Mouse (Mus musculus) central nervous system, embryonic 18 days (tissue): ENCODE data around the gene Sh3d21. TPM values are rescaled to one million over a fixed set of nuclear protein-coding genes. Genes with fewer than 3 reads are reported as not detected.

Experiments
- polyA plus RNA-seq: library from polyadenylated mRNA; depleted of rRNA; stranded (reverse); fragments of >200 nt; gene quantifications from 2 replicates; pipeline ENCODE4 v1.2.3, GENCODE M21; 2012; rRNA removed

Gene Sh3d21
- 1.1 TPM in 2 replicates for polyA plus RNA-seq

DNA sequence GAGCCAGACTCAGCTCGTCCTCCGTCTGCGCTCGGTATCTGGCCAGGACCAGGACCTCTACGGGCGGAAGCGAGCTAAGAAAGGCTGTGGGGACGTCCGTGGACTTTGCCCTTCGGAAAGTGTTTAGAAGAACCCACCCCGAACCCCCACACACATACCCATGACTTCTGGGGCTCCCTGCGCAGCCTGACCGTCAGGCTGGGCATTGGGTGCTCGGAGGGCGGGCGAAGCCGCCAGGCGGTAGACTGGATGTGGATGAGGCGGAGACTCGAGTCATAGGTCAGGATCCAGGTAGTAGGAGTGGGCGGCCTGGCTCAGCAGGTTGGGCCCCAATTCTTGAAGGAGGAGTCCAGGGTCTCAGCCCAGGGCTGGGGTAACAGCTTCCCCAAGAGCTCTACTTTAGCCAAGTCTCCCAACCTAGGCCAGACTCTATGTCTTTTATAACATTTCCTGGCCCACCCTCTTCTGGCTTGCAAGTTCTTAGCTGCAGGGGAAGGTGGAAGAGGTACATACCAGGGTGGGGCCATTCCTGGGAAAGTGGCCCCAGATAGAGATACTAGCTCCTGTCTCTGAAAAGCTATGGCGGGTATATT is at the start of gene Sh3d21:
Gene Sh3d21 (minus strand): TSS at position 425 of the 593 bp plus-strand sequence.

GRCm38 (mm10) chr4:126202303-126203181 is 39.3 kb upstream of the Sh3d21 start, which contains the start of gene Thrap3:
TSS of gene Thrap3 (minus strand) at chr4:126202760.

GRCm38 (mm10) chr4:126147533-126148160 is 15.6 kb downstream of the Sh3d21 start, which contains the start of gene Eva1b:
TSS of gene Eva1b (plus strand) at chr4:126147744.

GRCm38 (mm10) chr4:126103590-126104068 is 59.7 kb downstream of the Sh3d21 start, which contains the start of gene Stk40:
TSS of gene Stk40 (plus strand) at chr4:126103957.

Other genes starting within 250 kb of the Sh3d21 start
- 0.97 and 1.1 TPM in 2 replicates for gene Csf3r, start 138.9 kb downstream of the Sh3d21 start, polyA plus RNA-seq
- gene Mrps15, start 116.6 kb downstream of the Sh3d21 start, polyA plus RNA-seq = 69.7 and 79.1 TPM in 2 replicates
- gene Oscp1, start 104.9 kb downstream of the Sh3d21 start, polyA plus RNA-seq = 8.4 and 12.5 TPM in 2 replicates
- gene Lsm10, start 66.9 kb downstream of the Sh3d21 start, polyA plus RNA-seq = 65.5 and 68.4 TPM in 2 replicates
- gene Stk40, start 59.5 kb downstream of the Sh3d21 start, polyA plus RNA-seq = 13.7 and 14.0 TPM in 2 replicates
- gene Eva1b, start 15.7 kb downstream of the Sh3d21 start, polyA plus RNA-seq = 13.5 and 15.8 TPM in 2 replicates
- gene Thrap3, start 39.3 kb upstream of the Sh3d21 start, polyA plus RNA-seq = 98.6 and 98.7 TPM in 2 replicates
- gene Map7d1, start 92.9 kb upstream of the Sh3d21 start, polyA plus RNA-seq = 150 and 154 TPM in 2 replicates
- gene Trappc3, start 98.8 kb upstream of the Sh3d21 start, polyA plus RNA-seq = 170 and 181 TPM in 2 replicates
- gene Col8a2, start 123.3 kb upstream of the Sh3d21 start, polyA plus RNA-seq = 0.92 and 3.6 TPM in 2 replicates
- 69.2 TPM in 2 replicates for gene Adprhl2, start 158.2 kb upstream of the Sh3d21 start, polyA plus RNA-seq
- gene Tekt2, start 162.2 kb upstream of the Sh3d21 start, polyA plus RNA-seq = 20.8 and 26.3 TPM in 2 replicates